Mouse (Mus musculus): ENCODE data around the gene Cass4. TPM values are rescaled to one million over a fixed set of nuclear protein-coding genes. Genes with fewer than 3 reads are reported as not detected.

Gene Cass4
- 0.26 and 0.91 TPM in 2 replicates for polyA plus RNA-seq (2015; fragmentation: Nextera tagmentation; extraction: Ambion mirVana)

DNA sequence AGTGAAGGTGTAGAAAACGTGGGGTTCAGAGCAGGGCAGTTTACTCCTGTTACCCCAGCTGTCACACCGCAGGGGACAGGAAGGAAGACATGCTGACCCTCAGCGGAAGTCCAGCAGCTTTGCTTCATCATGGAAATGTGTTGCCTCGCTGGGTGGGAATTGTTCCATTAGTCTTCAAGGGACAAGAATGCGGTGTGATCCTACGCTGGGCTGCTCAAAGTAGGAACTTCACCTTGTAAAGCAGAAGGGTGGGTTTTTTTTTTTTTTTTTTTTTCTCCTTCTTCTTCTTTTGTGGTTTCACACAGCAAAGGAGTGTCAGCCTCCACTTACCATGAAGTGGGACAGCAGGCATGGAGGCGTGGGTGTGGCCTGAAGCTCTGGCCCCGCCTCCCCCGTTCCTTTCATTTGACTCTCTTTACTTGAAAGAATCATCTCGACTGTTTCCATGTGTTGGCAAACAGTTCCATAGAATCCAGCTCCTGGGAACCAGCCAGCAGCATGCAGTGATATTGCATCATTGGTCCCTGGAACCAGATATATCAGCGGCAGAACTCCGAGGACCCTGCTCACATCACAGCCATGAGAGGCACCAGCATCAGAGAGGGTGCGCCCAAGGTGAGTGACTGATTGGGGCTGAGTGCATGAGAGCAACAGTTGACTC is at the start of gene Cass4:
Cass4 (plus strand) TSS at position 404 of the 661 bp plus-strand sequence.
- H3K27ac ChIP-seq: no peak within 1 kb of the TSS

DNA sequence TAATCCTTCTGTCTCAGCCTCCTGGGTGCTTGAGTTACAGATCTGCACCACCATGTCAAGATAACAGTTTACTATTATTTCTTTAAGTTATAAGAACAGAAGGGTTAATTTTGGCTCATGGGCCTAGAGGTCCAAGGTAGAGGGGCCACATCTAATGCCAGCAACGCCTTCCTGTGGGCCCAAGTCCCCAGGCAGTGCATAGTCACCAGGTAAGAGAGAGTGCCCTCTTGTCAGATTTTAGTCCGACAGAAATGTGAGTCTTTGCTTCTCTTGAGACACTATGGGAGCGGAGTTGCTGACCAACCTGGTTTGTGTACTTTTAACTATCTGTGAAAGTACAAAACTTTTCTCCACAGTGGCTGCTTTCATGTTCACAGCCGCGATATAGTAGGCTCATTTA is 48.9 kb upstream of the Cass4 start:
- ATAC-seq (replicated peaks; ENCODE audit: insufficient number of reproducible peaks, insufficient read depth, low FRiP score, low read depth): no peak
- WGBS: 34% methylated on average over 5 of the region's 5 CpGs
- 0 out of 2 replicates have a peak overlapping the region, but pooled peaks have one; percentile 18 for H3K9ac ChIP-seq

More for the DNA sequence above, at the start of gene Cass4:
- no peak; the same call in 1 of the 2 replicates for ATAC-seq (replicated peaks; ENCODE audit: insufficient number of reproducible peaks, insufficient read depth, low FRiP score, low read depth)
- WGBS: 15% methylated on average over 13 of the region's 13 CpGs
- Histone ChIP-seq H3K36me3 (no peaks in the 10 kb centered on the region), H3K9ac (no peak within 1 kb of the TSS), H3K4me1 (replicated peaks) (peaks cover 7% of the 10 kb centered on the region), H3K4me2 (peak within 1 kb of the TSS; percentile 36), H3K9me3 (replicated peaks) (no peaks in the 10 kb centered on the region), H3K27me3 (peaks cover 5% of the 10 kb centered on the region; the same call in 1 of the 2 replicates), H3K4me3 (peak within 1 kb of the TSS; percentile 7; the same call in 1 of the 2 replicates)

DNA sequence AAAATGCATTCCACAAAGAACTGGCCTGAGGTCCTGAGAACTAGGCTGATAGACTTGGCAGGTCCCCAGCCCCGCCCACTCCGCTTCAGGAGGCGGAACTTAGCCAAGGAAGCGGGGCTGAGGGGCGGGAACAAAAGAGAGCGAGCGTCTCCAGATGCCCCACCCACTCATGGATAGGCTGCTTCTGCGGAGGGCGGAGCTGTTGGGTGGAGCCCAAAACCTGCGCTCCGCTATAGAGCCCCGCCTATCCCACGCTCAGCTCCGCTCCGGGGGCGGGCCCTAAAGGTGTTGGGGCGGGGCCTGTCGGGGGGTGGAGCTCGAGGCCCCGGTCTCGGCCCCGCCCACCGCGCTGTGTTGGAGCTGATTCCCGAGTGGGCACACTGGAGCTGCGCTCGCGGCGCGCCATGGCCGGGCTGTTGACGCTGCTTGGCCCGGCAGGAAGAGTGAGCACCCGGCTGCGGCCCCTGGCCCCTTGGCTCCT is 48.3 kb upstream of the Cass4 start, which contains the start of gene Fam210b:
Fam210b (plus strand) TSS at position 308 of the 481 bp plus-strand sequence.
- Histone ChIP-seq H3K4me1 (replicated peaks) (peaks cover 34% of the 10 kb centered on the region), H3K27me3 (no peaks in the 10 kb centered on the region), H3K27ac (peak within 1 kb of the TSS; percentile 61), H3K9ac (peak within 1 kb of the TSS; percentile 69), H3K4me3 (peak within 1 kb of the TSS; percentile 74), H3K9me3 (replicated peaks) (no peaks in the 10 kb centered on the region), H3K4me2 (peak within 1 kb of the TSS; percentile 96), H3K36me3 (no peaks in the 10 kb centered on the region)
- under 1% methylated on average over 31 of the region's 35 CpGs for WGBS
- ATAC-seq (replicated peaks; ENCODE audit: insufficient number of reproducible peaks, insufficient read depth, low FRiP score, low read depth): peak; percentile 98

More for the DNA sequence above, 48.9 kb upstream of the Cass4 start:
- Histone ChIP-seq H3K27ac (peak overlapping the region; percentile 61), H3K27me3 (no peaks in the 10 kb centered on the region), H3K4me1 (replicated peaks) (peaks cover 34% of the 10 kb centered on the region), H3K36me3 (no peaks in the 10 kb centered on the region), H3K4me2 (peak overlapping the region; percentile 96), H3K4me3 (peak overlapping the region; percentile 74), H3K9me3 (replicated peaks) (no peaks in the 10 kb centered on the region)

DNA sequence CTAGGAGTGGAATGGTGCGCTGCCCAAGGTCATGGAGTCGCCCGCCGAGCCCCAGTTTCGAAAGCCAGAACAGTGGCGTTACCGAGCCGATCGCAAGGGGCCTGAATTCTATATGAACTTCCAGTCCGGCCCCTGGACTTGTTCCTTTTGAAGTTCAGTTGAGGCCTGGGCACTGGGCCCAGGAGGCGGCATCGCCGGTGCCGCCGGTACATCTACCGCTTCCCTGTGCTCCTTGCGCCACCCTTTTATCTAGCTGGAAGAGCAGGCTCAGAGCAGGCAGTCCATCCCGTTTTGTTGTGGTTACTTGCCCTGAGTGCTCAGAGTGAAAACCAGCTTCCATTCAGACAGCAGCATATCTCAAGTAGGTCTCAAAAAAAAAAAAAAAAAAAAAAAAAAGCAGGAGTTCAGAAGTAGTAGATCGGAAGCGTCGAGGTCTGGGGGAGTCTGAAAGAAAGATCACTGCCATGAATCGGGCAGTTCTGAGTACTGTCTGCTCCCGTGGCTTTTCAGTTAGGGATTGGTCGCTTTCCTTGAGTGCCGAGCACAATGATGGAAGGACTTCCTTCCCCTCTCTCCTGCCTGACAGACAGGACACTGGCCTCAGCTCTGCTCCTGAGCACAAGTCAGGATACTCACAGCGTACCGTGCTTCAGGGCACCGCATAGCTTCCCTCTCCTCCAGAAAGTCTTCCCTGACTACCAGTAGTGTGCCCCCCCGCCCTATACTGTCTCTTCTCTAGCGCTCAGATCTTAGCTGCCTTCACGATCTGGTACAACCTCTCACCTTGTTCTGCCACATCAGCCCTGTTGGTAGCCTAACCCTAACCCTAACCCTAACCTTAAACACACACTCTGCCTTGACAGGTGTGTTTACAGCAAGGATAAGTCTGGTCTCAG is 47.3 kb upstream of the Cass4 start:
- H3K9ac ChIP-seq: peak overlapping the region; percentile 69
- no peaks in the 10 kb centered on the region for H3K27me3 ChIP-seq
- 8% methylated on average over 31 of the region's 31 CpGs for WGBS
- H3K9me3 ChIP-seq (replicated peaks): no peaks in the 10 kb centered on the region
- peak overlapping the region; percentile 96 for H3K4me2 ChIP-seq
- peak overlapping the region; percentile 74 for H3K4me3 ChIP-seq
- no peak for ATAC-seq (replicated peaks; ENCODE audit: insufficient number of reproducible peaks, insufficient read depth, low FRiP score, low read depth)
- H3K36me3 ChIP-seq: no peaks in the 10 kb centered on the region
- H3K4me1 ChIP-seq (replicated peaks): peaks cover 34% of the 10 kb centered on the region
- peak overlapping the region; percentile 56 for H3K27ac ChIP-seq

DNA sequence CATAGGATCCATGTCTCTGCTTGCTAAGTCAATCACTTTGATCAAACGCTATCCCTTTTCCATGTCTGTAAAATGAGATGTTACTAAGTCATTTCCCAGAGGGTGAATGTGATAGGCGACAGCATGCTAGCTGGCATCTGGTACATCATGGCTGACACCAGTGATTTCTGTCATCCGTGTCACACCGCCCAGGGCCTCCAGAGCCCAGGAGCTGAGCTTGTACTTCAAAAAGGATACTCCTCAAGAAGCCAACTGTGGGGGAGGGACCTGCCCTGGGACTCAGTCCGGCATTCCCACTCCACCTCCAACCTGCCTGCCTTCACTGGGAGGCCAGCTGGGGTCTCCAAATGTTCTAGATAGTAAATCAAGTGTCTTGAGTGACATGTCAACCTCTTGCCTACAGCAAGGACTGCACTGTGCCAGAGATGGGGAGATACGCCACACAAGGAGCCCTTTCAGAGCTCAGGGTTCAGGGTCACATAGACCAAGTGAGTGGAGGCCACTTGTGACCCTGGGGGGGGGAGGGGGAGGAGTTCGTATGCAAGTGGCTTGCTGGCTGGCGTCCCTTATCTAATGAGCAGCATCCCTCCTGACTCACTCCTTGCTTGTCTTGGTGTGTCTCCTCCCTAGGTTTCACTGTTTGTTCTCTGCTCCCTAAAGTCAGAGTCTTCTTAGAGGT is 46.5 kb upstream of the Cass4 start:
- peaks cover 34% of the 10 kb centered on the region for H3K4me1 ChIP-seq (replicated peaks)
- no peaks in the 10 kb centered on the region for H3K27me3 ChIP-seq
- H3K27ac ChIP-seq: no peak overlapping the region
- peak overlapping the region; percentile 96 for H3K4me2 ChIP-seq
- no peaks in the 10 kb centered on the region for H3K9me3 ChIP-seq (replicated peaks)
- H3K36me3 ChIP-seq: no peaks in the 10 kb centered on the region
- ATAC-seq (replicated peaks; ENCODE audit: insufficient number of reproducible peaks, insufficient read depth, low FRiP score, low read depth): no peak
- no peak overlapping the region for H3K9ac ChIP-seq
- 59% methylated on average over 8 of the region's 8 CpGs for WGBS
- H3K4me3 ChIP-seq: peak overlapping the region; percentile 74; the same call in 1 of the 2 replicates

DNA sequence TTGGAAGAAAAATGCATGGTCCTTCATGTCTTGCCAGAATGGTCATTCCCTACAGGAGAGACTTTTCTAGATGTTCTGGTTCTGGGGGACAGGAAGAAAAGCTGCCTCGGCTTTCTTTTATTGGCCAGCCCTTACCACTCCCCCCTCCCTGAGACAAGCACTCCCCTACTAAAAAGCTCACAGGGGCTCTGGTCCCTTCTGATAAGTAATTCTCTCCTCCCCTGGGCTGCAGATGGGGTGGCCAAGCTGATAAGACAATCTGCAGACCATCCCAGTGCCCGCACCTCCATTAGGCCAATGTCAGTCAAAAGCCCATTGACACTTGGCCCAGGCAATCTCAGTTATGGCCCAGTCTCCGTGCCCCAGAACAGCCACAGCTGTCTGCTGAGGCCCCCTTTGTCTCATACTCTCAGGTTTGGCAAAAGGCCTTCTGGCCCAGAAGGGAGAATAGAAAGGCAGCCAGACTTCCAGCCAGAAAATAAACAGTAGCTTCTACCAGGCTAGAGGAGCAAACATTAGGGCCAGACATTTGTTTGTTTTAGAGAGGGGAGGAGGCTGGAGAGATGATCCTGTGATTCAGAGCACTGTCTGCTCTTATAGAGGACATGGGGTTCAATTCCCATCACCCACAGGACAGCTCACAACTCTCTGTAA is 45.2 kb upstream of the Cass4 start:
- no peak overlapping the region for H3K4me3 ChIP-seq

DNA sequence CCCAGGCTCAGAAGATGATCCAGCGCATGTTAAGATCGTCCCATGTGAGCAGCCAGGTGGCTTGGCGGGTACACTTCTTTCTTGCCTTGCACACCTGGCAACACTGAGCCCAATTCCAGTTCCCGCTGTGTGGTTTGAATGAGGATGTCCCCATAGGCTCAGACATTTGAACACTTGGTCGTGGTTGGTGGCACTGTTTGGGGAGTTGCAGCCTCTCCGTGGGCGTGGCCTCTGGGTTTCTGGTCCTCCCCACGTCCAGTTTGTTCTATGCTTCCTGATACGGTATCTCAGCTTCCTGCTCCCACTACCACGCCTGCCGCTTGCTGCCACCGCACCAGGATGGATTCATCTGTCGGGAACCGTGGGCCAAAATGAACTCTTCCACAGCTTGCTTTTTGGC is 43.8 kb upstream of the Cass4 start:
- H3K9ac ChIP-seq: no peak overlapping the region
- H3K4me2 ChIP-seq: no peak overlapping the region
- WGBS: 75% methylated on average over 14 of the region's 14 CpGs
- ATAC-seq (replicated peaks; ENCODE audit: insufficient number of reproducible peaks, insufficient read depth, low FRiP score, low read depth): no peak
- no peak overlapping the region for H3K4me3 ChIP-seq
- no peak overlapping the region for H3K27ac ChIP-seq
- H3K27me3 ChIP-seq: no peaks in the 10 kb centered on the region
- H3K4me1 ChIP-seq (replicated peaks): peaks cover 29% of the 10 kb centered on the region
- no peaks in the 10 kb centered on the region for H3K9me3 ChIP-seq (replicated peaks)
- H3K36me3 ChIP-seq: no peaks in the 10 kb centered on the region

More for the DNA sequence above, 45.2 kb upstream of the Cass4 start:
- H3K9me3 ChIP-seq (replicated peaks): no peaks in the 10 kb centered on the region
- no peaks in the 10 kb centered on the region for H3K36me3 ChIP-seq
- H3K4me2 ChIP-seq: 0 out of 2 replicates have a peak overlapping the region, but pooled peaks have one; percentile 13
- peak overlapping the region; percentile 7; the same call in 1 of the 2 replicates for H3K27ac ChIP-seq
- WGBS: 31% methylated on average over 3 of the region's 3 CpGs
- no peak overlapping the region for H3K9ac ChIP-seq
- peaks cover 34% of the 10 kb centered on the region for H3K4me1 ChIP-seq (replicated peaks)
- no peaks in the 10 kb centered on the region for H3K27me3 ChIP-seq
- ATAC-seq (replicated peaks; ENCODE audit: insufficient number of reproducible peaks, insufficient read depth, low FRiP score, low read depth): no peak

DNA sequence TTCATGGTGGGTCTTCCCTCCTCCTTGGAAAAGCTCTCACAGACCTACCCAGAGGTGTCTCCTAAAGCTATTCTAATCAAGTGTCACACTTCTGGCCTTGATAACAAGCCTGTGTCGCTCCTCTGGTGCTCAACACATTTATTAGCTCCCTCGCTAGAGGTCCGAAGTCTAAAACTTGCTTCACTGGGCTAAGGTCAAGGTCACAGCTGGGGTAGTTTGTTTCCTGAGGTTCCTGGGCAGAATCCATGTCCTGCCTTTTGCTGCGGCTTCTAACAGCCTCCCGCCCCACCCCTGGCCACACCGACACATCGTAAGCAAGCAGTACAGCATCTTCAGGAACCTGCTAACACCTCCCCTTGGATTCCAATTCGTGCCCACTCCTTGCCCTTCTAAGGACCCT is 42.8 kb upstream of the Cass4 start:
- Histone ChIP-seq H3K4me1 (replicated peaks) (peaks cover 27% of the 10 kb centered on the region), H3K27ac (no peak overlapping the region), H3K4me3 (no peak overlapping the region), H3K4me2 (no peak overlapping the region), H3K36me3 (peaks cover 8% of the 10 kb centered on the region), H3K9me3 (replicated peaks) (no peaks in the 10 kb centered on the region), H3K27me3 (no peaks in the 10 kb centered on the region), H3K9ac (no peak overlapping the region)
- WGBS: 61% methylated on average over 8 of the region's 8 CpGs
- no peak for ATAC-seq (replicated peaks; ENCODE audit: insufficient number of reproducible peaks, insufficient read depth, low FRiP score, low read depth)

DNA sequence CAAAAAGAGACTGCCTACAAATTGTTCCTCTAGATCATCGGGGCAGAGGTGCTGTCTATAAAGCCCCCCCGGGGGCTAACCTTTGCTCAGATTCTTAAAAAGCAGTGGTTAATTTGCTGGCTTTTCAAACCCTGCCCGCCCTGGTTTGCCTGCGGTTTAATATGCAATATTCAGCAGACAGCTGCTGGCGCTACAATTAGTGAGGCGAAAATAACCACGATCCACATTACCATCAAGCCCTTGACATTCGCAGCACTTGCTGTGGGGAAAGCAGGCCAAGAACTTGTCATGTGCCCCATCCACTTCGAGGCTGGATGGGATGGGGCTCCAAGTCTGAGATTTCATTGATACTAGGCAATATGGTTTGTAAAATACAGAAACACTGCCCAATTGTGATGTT is 40.4 kb upstream of the Cass4 start:
- ATAC-seq (replicated peaks; ENCODE audit: insufficient number of reproducible peaks, insufficient read depth, low FRiP score, low read depth): no peak
- peaks cover 10% of the 10 kb centered on the region for H3K4me1 ChIP-seq (replicated peaks)
- WGBS: 77% methylated on average over 9 of the region's 9 CpGs
- H3K27ac ChIP-seq: no peak overlapping the region
- no peak overlapping the region for H3K9ac ChIP-seq
- H3K36me3 ChIP-seq: peaks cover 33% of the 10 kb centered on the region
- no peaks in the 10 kb centered on the region for H3K9me3 ChIP-seq (replicated peaks)
- H3K4me3 ChIP-seq: no peak overlapping the region
- H3K4me2 ChIP-seq: no peak overlapping the region
- H3K27me3 ChIP-seq: no peaks in the 10 kb centered on the region

DNA sequence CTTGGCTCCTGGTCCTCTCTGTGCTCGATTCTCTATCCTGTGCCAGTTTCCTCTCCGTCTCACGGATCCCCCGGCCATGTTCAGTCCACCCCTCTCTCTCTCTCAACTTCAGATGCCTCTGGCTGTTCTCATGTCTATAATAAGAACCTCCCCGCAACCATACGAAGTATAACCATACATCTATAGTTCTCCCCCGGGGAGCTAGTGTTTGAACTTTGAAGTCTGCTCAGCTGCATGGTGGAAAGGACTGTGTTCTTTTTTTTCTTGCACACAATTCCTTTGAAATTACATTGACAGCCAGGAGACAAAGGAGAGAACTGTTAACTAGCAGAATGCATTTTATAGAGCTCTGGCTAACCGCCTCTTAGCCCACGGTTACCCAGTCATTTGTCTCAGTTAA is 38.8 kb upstream of the Cass4 start:
- no peak overlapping the region for H3K4me3 ChIP-seq
- ATAC-seq (replicated peaks; ENCODE audit: insufficient number of reproducible peaks, insufficient read depth, low FRiP score, low read depth): no peak
- no peaks in the 10 kb centered on the region; the same call in 1 of the 2 replicates for H3K4me1 ChIP-seq (replicated peaks)
- WGBS: 84% methylated on average over 9 of the region's 9 CpGs
- H3K9me3 ChIP-seq (replicated peaks): no peaks in the 10 kb centered on the region
- H3K4me2 ChIP-seq: no peak overlapping the region
- peaks cover 47% of the 10 kb centered on the region for H3K36me3 ChIP-seq
- H3K9ac ChIP-seq: no peak overlapping the region
- H3K27ac ChIP-seq: no peak overlapping the region
- no peaks in the 10 kb centered on the region for H3K27me3 ChIP-seq

Measured in heart, embryonic 15.5 days (tissue).